Mouse (Mus musculus) ES-Bruce4 (cell line): ENCODE measurements at regions not wholly inside any gene's neighbourhood (a gene's known extent, or its start where the extent isn't known, plus 50 kb on each side); places are given as distances from the start of the nearest gene placed in this dataset.

Experiments
- EP300 ChIP-seq: IDR thresholded peaks from 2 replicates; pipeline ENCODE4 v1.6.1; 2011; ENCODE audit warnings: low read depth, low read length; ENCODE audit not compliant: insufficient read depth
- POLR2A ChIP-seq: IDR thresholded peaks from one replicate; pipeline ENCODE4 v1.8.1; 2011; ENCODE audit warnings: low read length; ENCODE audit not compliant: insufficient read depth

DNA sequence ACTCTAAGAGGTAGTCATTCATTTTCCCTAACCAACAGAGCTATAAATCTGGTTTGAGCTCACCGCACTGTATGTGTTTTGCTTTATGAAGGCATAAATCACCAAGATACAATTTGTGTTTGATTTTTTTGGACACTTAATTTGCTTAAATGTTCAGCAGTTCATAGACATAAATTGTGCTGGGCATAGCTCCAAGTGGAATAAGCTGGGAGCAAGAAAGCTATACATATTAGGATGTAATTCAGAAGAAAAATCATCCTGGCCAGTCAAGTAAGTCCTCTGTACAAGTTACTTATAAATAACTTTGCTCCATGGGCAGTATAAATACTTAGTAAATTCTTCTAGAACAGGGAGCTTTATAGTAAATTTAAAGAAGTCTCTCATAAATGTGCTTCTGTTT lies 267.0 kb upstream of the Atp5g3 start:
- TF ChIP-seq POLR2A (no peak), EP300 (no peak)
